Mouse (Mus musculus): ENCODE results near the gene Grm4. TPM values are rescaled to one million over a fixed set of nuclear protein-coding genes. Genes with fewer than 3 reads are reported as not detected.

The Grm4 gene
- polyA plus RNA-seq, 1 experiment: not detected

GRCm38 (mm10) chr17:27493969-27494368, 27.2 kb downstream of the Grm4 start:
- Histone ChIP-seq H3K4me3 (no peak overlapping the region), H3K36me3 (ENCODE audit: control insufficient read depth, insufficient read depth) (no peaks in the 10 kb centered on the region), H3K79me2 (ENCODE audit: control insufficient read depth, insufficient read depth) (no peaks in the 10 kb centered on the region), H3K27me3 (ENCODE audit: control insufficient read depth, insufficient read depth, insufficient read length) (peaks cover 68% of the 10 kb centered on the region), H3ac (ENCODE audit: control insufficient read depth, insufficient read length) (no peak overlapping the region), H3K4me2 (ENCODE audit: low read depth) (no peak overlapping the region)
- TF ChIP-seq TCF3 (IDR thresholded peaks at IDR 0.05; ENCODE audit: insufficient read length, low read depth) (no peak), MAX (IDR thresholded peaks at IDR 0.05; ENCODE audit: low read depth) (no peak), POLR2AphosphoS2 (IDR thresholded peaks at IDR 0.05; ENCODE audit: insufficient read length, low read depth) (no peak), E2F4 (IDR thresholded peaks at IDR 0.05; ENCODE audit: insufficient read depth) (no peak)

GRCm38 (mm10) chr17:27493389-27493788, 27.8 kb downstream of the Grm4 start:
- H3K4me2 ChIP-seq (ENCODE audit: low read depth): no peak overlapping the region
- H3K36me3 ChIP-seq (ENCODE audit: control insufficient read depth, insufficient read depth): no peaks in the 10 kb centered on the region
- no peak for TF ChIP-seq CEBPB (IDR thresholded peaks at IDR 0.05; ENCODE audit: insufficient read depth, poor library complexity, severe bottlenecking)
- TF ChIP-seq MYOD1 (IDR thresholded peaks at IDR 0.05; ENCODE audit: control insufficient read depth in 1 of 3, insufficient read length in 2 of 3, low read depth in 2 of 3): no peak
- TF ChIP-seq SRF (IDR thresholded peaks at IDR 0.05; ENCODE audit: control insufficient read depth, insufficient read length, low read depth): no peak
- no peak for TF ChIP-seq USF1 (IDR thresholded peaks at IDR 0.05; ENCODE audit: low read depth)
- TF ChIP-seq POLR2AphosphoS2 (IDR thresholded peaks at IDR 0.05; ENCODE audit: insufficient read length, low read depth): no peak
- no peak for TF ChIP-seq TCF12 (IDR thresholded peaks at IDR 0.05; ENCODE audit: insufficient read depth, poor library complexity, severe bottlenecking)
- no peak for TF ChIP-seq E2F4 (IDR thresholded peaks at IDR 0.05; ENCODE audit: insufficient read depth)
- TF ChIP-seq MAX (IDR thresholded peaks at IDR 0.05; ENCODE audit: low read depth): no peak
- H3ac ChIP-seq (ENCODE audit: control insufficient read depth, insufficient read length): no peak overlapping the region
- no peak overlapping the region for H3K4me3 ChIP-seq
- H3K27me3 ChIP-seq (ENCODE audit: control insufficient read depth, insufficient read depth, insufficient read length): peaks cover 70% of the 10 kb centered on the region
- H3K79me2 ChIP-seq (ENCODE audit: control insufficient read depth, insufficient read depth): no peaks in the 10 kb centered on the region

DNA sequence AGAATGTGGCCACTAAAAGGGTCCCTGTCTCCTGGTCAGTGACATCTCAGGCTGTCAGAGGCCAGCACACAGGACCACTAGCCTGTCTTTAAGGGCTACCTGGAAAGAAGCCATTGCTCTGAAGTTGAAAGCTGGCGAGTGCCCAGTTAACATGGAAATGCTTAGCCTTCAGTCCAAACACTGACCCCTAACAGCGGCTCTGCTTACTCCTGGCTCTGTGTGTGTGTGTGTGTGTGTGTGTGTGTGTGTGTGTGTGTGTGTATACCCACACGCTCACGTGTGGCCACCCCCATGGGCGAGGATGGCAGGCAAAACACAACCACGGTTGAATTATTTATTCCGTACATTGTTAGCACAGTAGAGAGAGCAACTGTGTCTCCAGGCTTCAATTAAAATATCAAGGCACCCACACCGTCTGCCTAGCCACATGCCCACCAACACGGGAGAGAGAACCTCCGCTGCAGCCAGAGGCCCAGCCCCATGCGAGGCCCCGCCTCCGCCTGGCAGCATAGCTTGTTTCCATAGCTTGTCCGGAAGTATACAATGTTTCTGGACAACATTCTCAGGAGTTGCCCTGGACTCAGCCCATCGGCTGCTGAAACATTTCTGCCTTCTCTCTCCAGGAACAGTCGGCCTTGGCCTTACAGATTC, 32.9 kb downstream of the Grm4 start:
- Histone ChIP-seq H3K36me3 (ENCODE audit: control insufficient read depth, insufficient read depth) (no peaks in the 10 kb centered on the region), H3K79me2 (ENCODE audit: control insufficient read depth, insufficient read depth) (no peaks in the 10 kb centered on the region), H3K4me2 (ENCODE audit: low read depth) (no peak overlapping the region), H3K4me3 (no peak overlapping the region), H3K27me3 (ENCODE audit: control insufficient read depth, insufficient read depth, insufficient read length) (peaks cover 80% of the 10 kb centered on the region), H3ac (ENCODE audit: control insufficient read depth, insufficient read length) (no peak overlapping the region)
- no peak for TF ChIP-seq USF1 (IDR thresholded peaks at IDR 0.05; ENCODE audit: low read depth)

- TF ChIP-seq TCF3 (IDR thresholded peaks at IDR 0.05; ENCODE audit: insufficient read length, low read depth) (no peak), REST (IDR thresholded peaks at IDR 0.05; ENCODE audit: insufficient read depth, insufficient read length) (no peak), POLR2A (IDR thresholded peaks at IDR 0.05; ENCODE audit: insufficient read length, low read depth) (no peak), TCF12 (IDR thresholded peaks at IDR 0.05; ENCODE audit: insufficient read depth, poor library complexity, severe bottlenecking) (no peak), USF1 (IDR thresholded peaks at IDR 0.05; ENCODE audit: low read depth) (no peak), CEBPB (IDR thresholded peaks at IDR 0.05; ENCODE audit: insufficient read depth, poor library complexity, severe bottlenecking) (no peak)
- Histone ChIP-seq H3K79me2 (ENCODE audit: control insufficient read depth, insufficient read depth) (no peaks in the 10 kb centered on the region), H3K36me3 (ENCODE audit: control insufficient read depth, insufficient read depth) (no peaks in the 10 kb centered on the region), H3K27me3 (ENCODE audit: control insufficient read depth, insufficient read depth, insufficient read length) (peaks cover 79% of the 10 kb centered on the region), H3K4me2 (ENCODE audit: low read depth) (no peak overlapping the region), H3K4me3 (no peak overlapping the region), H3ac (ENCODE audit: control insufficient read depth, insufficient read length) (no peak overlapping the region)
Observed at GRCm38 (mm10) chr17:27485940-27486339, 35.3 kb downstream of the Grm4 start.

GRCm38 (mm10) chr17:27483571-27483970, 37.6 kb downstream of the Grm4 start:
- H3K79me2 ChIP-seq (ENCODE audit: control insufficient read depth, insufficient read depth): no peaks in the 10 kb centered on the region
- TF ChIP-seq REST (IDR thresholded peaks at IDR 0.05; ENCODE audit: insufficient read depth, insufficient read length) (no peak), MAX (IDR thresholded peaks at IDR 0.05; ENCODE audit: low read depth) (no peak), POLR2AphosphoS2 (IDR thresholded peaks at IDR 0.05; ENCODE audit: insufficient read length, low read depth) (no peak), SRF (IDR thresholded peaks at IDR 0.05; ENCODE audit: control insufficient read depth, insufficient read length, low read depth) (no peak), POLR2A (IDR thresholded peaks at IDR 0.05; ENCODE audit: insufficient read length, low read depth) (no peak), MYOD1 (IDR thresholded peaks at IDR 0.05; ENCODE audit: control insufficient read depth in 1 of 3, insufficient read length in 2 of 3, low read depth in 2 of 3) (no peak), TCF3 (IDR thresholded peaks at IDR 0.05; ENCODE audit: insufficient read length, low read depth) (no peak), USF1 (IDR thresholded peaks at IDR 0.05; ENCODE audit: low read depth) (no peak), MYOG (IDR thresholded peaks at IDR 0.05; ENCODE audit: control insufficient read depth in 1 of 3, insufficient read depth in 1 of 3, insufficient read length in 2 of 3, low read depth in 2 of 3) (no peak), E2F4 (IDR thresholded peaks at IDR 0.05; ENCODE audit: insufficient read depth) (no peak), TCF12 (IDR thresholded peaks at IDR 0.05; ENCODE audit: insufficient read depth, poor library complexity, severe bottlenecking) (no peak), CEBPB (IDR thresholded peaks at IDR 0.05; ENCODE audit: insufficient read depth, poor library complexity, severe bottlenecking) (no peak)
- no peaks in the 10 kb centered on the region for H3K36me3 ChIP-seq (ENCODE audit: control insufficient read depth, insufficient read depth)
- no peak overlapping the region for H3K4me2 ChIP-seq (ENCODE audit: low read depth)
- H3K4me3 ChIP-seq: no peak overlapping the region
- peaks cover 76% of the 10 kb centered on the region for H3K27me3 ChIP-seq (ENCODE audit: control insufficient read depth, insufficient read depth, insufficient read length)
- H3ac ChIP-seq (ENCODE audit: control insufficient read depth, insufficient read length): no peak overlapping the region

Measured in myocyte (in vitro differentiated cells).